Mouse (Mus musculus) forebrain, embryonic 12.5 days (tissue): ENCODE data around the gene Olfr316. TPM values are rescaled to one million over a fixed set of nuclear protein-coding genes. Genes with fewer than 3 reads are reported as not detected.
"Not testable (repeated sequence)": the region's sequence is repeated elsewhere in the genome, so short reads cannot be mapped to it uniquely, and the experiment has no call there.

Experiments
- ATAC-seq: fragments of 200-750 bp; cut with Nextera tagmentation; 2 replicates; pipeline ENCODE4 v1.8.0; 2017; ENCODE audit warnings: moderate TSS enrichment; ENCODE audit not compliant: low FRiP score
- H3K27ac ChIP-seq: fragments of 300-500 bp; sonication (generic); 2 replicates; pipeline ENCODE4 v1.5.1; 2016; ENCODE audit warnings: mild to moderate bottlenecking
- H3K27me3 ChIP-seq: fragments of 300-500 bp; sonication (generic); 2 replicates; pipeline ENCODE4 v1.6.1; 2016; ENCODE audit warnings: mild to moderate bottlenecking
- H3K36me3 ChIP-seq: fragments of 300-500 bp; sonication (generic); replicated peaks from 2 replicates; pipeline ENCODE4 v1.6.1; 2016; ENCODE audit warnings: mild to moderate bottlenecking
- H3K4me1 ChIP-seq: fragments of 300-500 bp; sonication (generic); 2 replicates; pipeline ENCODE4 v1.6.1; 2016
- H3K4me2 ChIP-seq: fragments of 300-500 bp; sonication (generic); 2 replicates; pipeline ENCODE4 v1.6.1; 2016; ENCODE audit warnings: mild to moderate bottlenecking, moderate library complexity
- H3K4me3 ChIP-seq: fragments of 300-500 bp; sonication (generic); replicated peaks from 2 replicates; pipeline ENCODE4 v1.5.1; 2016; ENCODE audit warnings: mild to moderate bottlenecking
- H3K9ac ChIP-seq: fragments of 300-500 bp; sonication (generic); 2 replicates; pipeline ENCODE4 v1.6.1; 2016; ENCODE audit warnings: mild to moderate bottlenecking
- H3K9me3 ChIP-seq: fragments of 300-500 bp; sonication (generic); 2 replicates; pipeline ENCODE4 v1.6.1; 2016
- WGBS: fragments of 180-500 bp; shearing (Covaris S2); methylation state at CpG from one replicate; pipeline ENCODE4 v1.1.7; 2016; 5-methylcytosine and 5-hydroxymethylcytosine counted together
- polyA plus RNA-seq: library from polyadenylated mRNA; unstranded; fragments of >200 nt; fragmentation: Nextera tagmentation; extraction: Ambion mirVana; gene quantifications from 2 replicates; pipeline ENCODE4 v1.2.1, GENCODE M21; 2016

Olfr316 gene
- not detected in 2 replicates for polyA plus RNA-seq

- ATAC-seq, result no peak
- H3K9ac ChIP-seq, result no peak within 1 kb of the TSS
- no peak within 1 kb of the TSS for H3K4me2 ChIP-seq
- H3K9me3 ChIP-seq, result no peaks in the 10 kb centered on the region
- 90% methylated on average over 2 of the region's 2 CpGs for WGBS
- no peaks in the 10 kb centered on the region for H3K36me3 ChIP-seq
- no peak within 1 kb of the TSS for H3K27ac ChIP-seq
- H3K4me1 ChIP-seq, result no peaks in the 10 kb centered on the region
- no peak within 1 kb of the TSS for H3K4me3 ChIP-seq
- no peaks in the 10 kb centered on the region for H3K27me3 ChIP-seq
These were observed at the start of gene Olfr316 for GRCm38 (mm10) chr11:58752434-58752833. TSS of gene Olfr316 (plus strand) at chr11:58752734.

GRCm38 (mm10) chr11:58709086-58709485 lies 43.4 kb upstream of the Olfr316 start:
- no peak overlapping the region for H3K4me3 ChIP-seq
- no peak overlapping the region for H3K9ac ChIP-seq
- H3K9me3 ChIP-seq, result no peaks in the 10 kb centered on the region
- ATAC-seq, result no peak
- H3K27me3 ChIP-seq, result no peaks in the 10 kb centered on the region
- H3K4me1 ChIP-seq, result no peaks in the 10 kb centered on the region
- H3K4me2 ChIP-seq, result no peak overlapping the region
- H3K27ac ChIP-seq, result no peak overlapping the region
- H3K36me3 ChIP-seq, result no peaks in the 10 kb centered on the region
- 85% methylated on average over 11 of the region's 11 CpGs for WGBS

- H3K27ac ChIP-seq, ATAC-seq, H3K4me2 ChIP-seq, H3K4me1 ChIP-seq, H3K4me3 ChIP-seq, H3K9me3 ChIP-seq, H3K9ac ChIP-seq, H3K36me3 ChIP-seq, H3K27me3 ChIP-seq: not testable (repeated sequence)
- 90% methylated on average over 7 of the region's 7 CpGs for WGBS
These were observed 34.8 kb upstream of the Olfr316 start for GRCm38 (mm10) chr11:58717723-58718122.

GRCm38 (mm10) chr11:58719701-58720100 lies 32.8 kb upstream of the Olfr316 start:
- WGBS, result 88% methylated on average over 4 of the region's 4 CpGs
- H3K9ac ChIP-seq, result no peak overlapping the region
- ATAC-seq, result no peak
- no peaks in the 10 kb centered on the region for H3K36me3 ChIP-seq
- H3K27me3 ChIP-seq, result no peaks in the 10 kb centered on the region
- no peak overlapping the region for H3K4me3 ChIP-seq
- no peak overlapping the region for H3K27ac ChIP-seq
- H3K9me3 ChIP-seq, result no peaks in the 10 kb centered on the region
- H3K4me2 ChIP-seq, result no peak overlapping the region
- H3K4me1 ChIP-seq, result no peaks in the 10 kb centered on the region

GRCm38 (mm10) chr11:58723914-58724313 lies 28.6 kb upstream of the Olfr316 start, which contains the start of gene Olfr318:
TSS of gene Olfr318 (minus strand) at chr11:58724014.
- no peak for ATAC-seq
- no peak within 1 kb of the TSS for H3K27ac ChIP-seq

GRCm38 (mm10) chr11:58727896-58728650 lies 24.5 kb upstream of the Olfr316 start:
- H3K27me3 ChIP-seq, H3K4me3 ChIP-seq, ATAC-seq, H3K4me2 ChIP-seq, H3K36me3 ChIP-seq, H3K9ac ChIP-seq, H3K9me3 ChIP-seq, H3K27ac ChIP-seq, H3K4me1 ChIP-seq: not testable (repeated sequence)
- 79% methylated on average over 6 of the region's 6 CpGs for WGBS

More at GRCm38 (mm10) chr11:58723914-58724313, 28.6 kb upstream of the Olfr316 start, which contains the start of gene Olfr318:
- Histone ChIP-seq H3K9me3 (no peaks in the 10 kb centered on the region), H3K27me3 (no peaks in the 10 kb centered on the region), H3K4me3 (no peak within 1 kb of the TSS), H3K9ac (no peak within 1 kb of the TSS), H3K4me1 (no peaks in the 10 kb centered on the region), H3K36me3 (no peaks in the 10 kb centered on the region), H3K4me2 (no peak within 1 kb of the TSS)

- no peak overlapping the region for H3K4me3 ChIP-seq
- no peaks in the 10 kb centered on the region for H3K36me3 ChIP-seq
- H3K27ac ChIP-seq, result no peak overlapping the region
- 64% methylated on average over 3 of the region's 3 CpGs for WGBS
- H3K9ac ChIP-seq, result no peak overlapping the region
- no peak overlapping the region for H3K4me2 ChIP-seq
- no peaks in the 10 kb centered on the region for H3K4me1 ChIP-seq
- ATAC-seq, result no peak
- no peaks in the 10 kb centered on the region for H3K9me3 ChIP-seq
- no peaks in the 10 kb centered on the region for H3K27me3 ChIP-seq
These were observed 19.2 kb upstream of the Olfr316 start for GRCm38 (mm10) chr11:58733372-58733771.

- Histone ChIP-seq H3K9ac (no peak within 1 kb of the TSS), H3K4me3 (no peak within 1 kb of the TSS), H3K9me3 (no peaks in the 10 kb centered on the region), H3K27me3 (no peaks in the 10 kb centered on the region), H3K36me3 (no peaks in the 10 kb centered on the region), H3K27ac (no peak within 1 kb of the TSS), H3K4me1 (no peaks in the 10 kb centered on the region), H3K4me2 (no peak within 1 kb of the TSS)
- WGBS, result 69% methylated on average over 4 of the region's 4 CpGs
- no peak for ATAC-seq
These were observed 13.7 kb upstream of the Olfr316 start, which contains the start of gene Olfr317 for GRCm38 (mm10) chr11:58738792-58739262. TSS of gene Olfr317 (minus strand) at chr11:58739212.

GRCm38 (mm10) chr11:58751096-58751495 lies 1.4 kb upstream of the Olfr316 start:
- not testable (repeated sequence) for H3K9me3 ChIP-seq, H3K9ac ChIP-seq, H3K4me3 ChIP-seq, ATAC-seq, H3K27me3 ChIP-seq, H3K27ac ChIP-seq, H3K4me2 ChIP-seq, H3K36me3 ChIP-seq, H3K4me1 ChIP-seq
- 67% methylated on average over 18 of the region's 18 CpGs for WGBS

GRCm38 (mm10) chr11:58772888-58773287 lies 20.4 kb downstream of the Olfr316 start, which contains the start of gene Olfr315:
TSS of gene Olfr315 (plus strand) at chr11:58773188.
- Histone ChIP-seq H3K9ac (no peak within 1 kb of the TSS), H3K36me3 (no peaks in the 10 kb centered on the region), H3K4me3 (no peak within 1 kb of the TSS), H3K27ac (no peak within 1 kb of the TSS), H3K27me3 (no peaks in the 10 kb centered on the region), H3K4me2 (no peak within 1 kb of the TSS), H3K9me3 (no peaks in the 10 kb centered on the region), H3K4me1 (no peaks in the 10 kb centered on the region)
- no peak for ATAC-seq

- H3K27me3 ChIP-seq, result no peaks in the 10 kb centered on the region
- H3K4me2 ChIP-seq, result no peak within 1 kb of the TSS
- no peaks in the 10 kb centered on the region for H3K4me1 ChIP-seq
- 84% methylated on average over 6 of the region's 6 CpGs for WGBS
- no peaks in the 10 kb centered on the region for H3K36me3 ChIP-seq
- H3K9me3 ChIP-seq, result no peaks in the 10 kb centered on the region
- H3K9ac ChIP-seq, result no peak within 1 kb of the TSS
- H3K4me3 ChIP-seq, result no peak within 1 kb of the TSS
- no peak within 1 kb of the TSS for H3K27ac ChIP-seq
- no peak for ATAC-seq
These were observed 30.1 kb downstream of the Olfr316 start, which contains the start of gene Olfr314 for GRCm38 (mm10) chr11:58782480-58783089. TSS of gene Olfr314 (plus strand) at chr11:58782952.

GRCm38 (mm10) chr11:58784182-58784581 lies 31.6 kb downstream of the Olfr316 start:
- 85% methylated on average over 2 of the region's 2 CpGs for WGBS
- no peak for ATAC-seq
- Histone ChIP-seq H3K4me2 (no peak overlapping the region), H3K9ac (no peak overlapping the region), H3K27ac (no peak overlapping the region), H3K9me3 (no peaks in the 10 kb centered on the region), H3K27me3 (no peaks in the 10 kb centered on the region), H3K36me3 (no peaks in the 10 kb centered on the region), H3K4me1 (0 out of 2 replicates have a peak, but pooled peaks cover under 1% of the 10 kb centered on the region), H3K4me3 (no peak overlapping the region)
